Mouse (Mus musculus): Measurements from ENCODE around the gene Dkkl1. TPM values are rescaled to one million over a fixed set of nuclear protein-coding genes. Genes with fewer than 3 reads are reported as not detected.

Dkkl1 gene
- polyA plus RNA-seq, 1 experiment, result not detected

- H3K4me3 ChIP-seq (ENCODE audit: insufficient read depth, low read length), result no peak overlapping the region
- H3K27ac ChIP-seq (ENCODE audit: insufficient read depth, low read length), result no peak overlapping the region
- peaks cover 2% of the 10 kb centered on the region; the same call in 1 of the 2 replicates for H3K4me1 ChIP-seq (ENCODE audit: control insufficient read depth, insufficient read depth, low read length)
- TF ChIP-seq POLR2A (IDR thresholded peaks at IDR 0.05; ENCODE audit: low read depth, low read length) (no peak), CTCF (IDR thresholded peaks at IDR 0.05; ENCODE audit: borderline replicate concordance, insufficient read depth, low read length) (no peak)
Measured at GRCm38 (mm10) chr7:45213708-45214107, 1.8 kb upstream of the Dkkl1 start.

- Histone ChIP-seq H3K4me3 (ENCODE audit: insufficient read depth, low read length) (no peak overlapping the region), H3K4me1 (ENCODE audit: control insufficient read depth, insufficient read depth, low read length) (peaks cover 2% of the 10 kb centered on the region; the same call in 1 of the 2 replicates), H3K27ac (ENCODE audit: insufficient read depth, low read length) (no peak overlapping the region)
- TF ChIP-seq POLR2A (IDR thresholded peaks at IDR 0.05; ENCODE audit: low read depth, low read length), result no peak
- TF ChIP-seq CTCF (IDR thresholded peaks at IDR 0.05; ENCODE audit: borderline replicate concordance, insufficient read depth, low read length), result no peak
Measured at GRCm38 (mm10) chr7:45212356-45212755, 409 bp upstream of the Dkkl1 start.

DNA sequence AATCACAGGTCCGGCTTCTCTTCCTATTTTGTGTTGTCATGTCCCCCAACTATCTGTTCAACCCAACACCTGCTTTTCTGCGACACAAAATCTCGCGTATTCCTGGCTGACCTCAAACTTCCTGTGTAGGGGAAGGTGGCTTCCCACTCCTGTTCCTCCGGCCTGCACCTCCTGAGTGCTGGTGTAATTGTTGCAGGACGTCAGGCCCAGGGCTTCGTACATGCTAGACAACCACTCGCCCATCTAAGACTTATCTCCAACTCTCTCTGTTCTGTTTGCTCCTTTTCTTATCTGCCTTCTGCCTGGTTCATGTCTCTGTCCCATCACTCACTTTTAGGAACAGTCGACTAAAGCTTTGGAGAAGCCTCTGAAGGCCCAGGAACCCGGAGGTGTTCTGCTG lies 877 bp downstream of the Dkkl1 start:
- TF ChIP-seq POLR2A (IDR thresholded peaks at IDR 0.05; ENCODE audit: low read depth, low read length), result no peak
- TF ChIP-seq CTCF (IDR thresholded peaks at IDR 0.05; ENCODE audit: borderline replicate concordance, insufficient read depth, low read length), result no peak
- H3K4me1 ChIP-seq (ENCODE audit: control insufficient read depth, insufficient read depth, low read length), result peaks cover 2% of the 10 kb centered on the region; the same call in 1 of the 2 replicates
- no peak overlapping the region for H3K4me3 ChIP-seq (ENCODE audit: insufficient read depth, low read length)
- no peak overlapping the region for H3K27ac ChIP-seq (ENCODE audit: insufficient read depth, low read length)

DNA sequence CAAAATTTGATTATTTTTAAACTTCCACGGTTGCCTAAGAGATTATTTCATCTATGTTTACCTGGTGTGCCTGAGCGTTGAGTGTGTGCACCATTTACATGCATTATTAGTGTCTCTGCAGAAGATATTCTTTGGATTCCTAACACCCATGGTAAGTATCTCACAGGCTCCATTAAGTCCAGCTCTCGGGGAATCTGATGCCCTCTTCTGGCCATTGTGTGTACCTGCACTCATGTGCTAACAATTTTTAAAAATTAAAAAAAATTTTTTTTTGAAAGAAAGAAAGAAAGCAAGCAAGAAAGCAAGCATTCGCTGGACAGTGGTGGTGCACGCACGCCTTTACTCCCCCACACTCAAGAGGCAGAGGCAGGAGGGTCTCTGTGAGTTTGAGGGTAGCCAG lies 3.7 kb downstream of the Dkkl1 start:
- Histone ChIP-seq H3K27ac (ENCODE audit: insufficient read depth, low read length) (no peak overlapping the region), H3K4me1 (ENCODE audit: control insufficient read depth, insufficient read depth, low read length) (no peaks in the 10 kb centered on the region), H3K4me3 (ENCODE audit: insufficient read depth, low read length) (no peak overlapping the region)
- TF ChIP-seq POLR2A (IDR thresholded peaks at IDR 0.05; ENCODE audit: low read depth, low read length) (no peak), CTCF (IDR thresholded peaks at IDR 0.05; ENCODE audit: borderline replicate concordance, insufficient read depth, low read length) (no peak)

DNA sequence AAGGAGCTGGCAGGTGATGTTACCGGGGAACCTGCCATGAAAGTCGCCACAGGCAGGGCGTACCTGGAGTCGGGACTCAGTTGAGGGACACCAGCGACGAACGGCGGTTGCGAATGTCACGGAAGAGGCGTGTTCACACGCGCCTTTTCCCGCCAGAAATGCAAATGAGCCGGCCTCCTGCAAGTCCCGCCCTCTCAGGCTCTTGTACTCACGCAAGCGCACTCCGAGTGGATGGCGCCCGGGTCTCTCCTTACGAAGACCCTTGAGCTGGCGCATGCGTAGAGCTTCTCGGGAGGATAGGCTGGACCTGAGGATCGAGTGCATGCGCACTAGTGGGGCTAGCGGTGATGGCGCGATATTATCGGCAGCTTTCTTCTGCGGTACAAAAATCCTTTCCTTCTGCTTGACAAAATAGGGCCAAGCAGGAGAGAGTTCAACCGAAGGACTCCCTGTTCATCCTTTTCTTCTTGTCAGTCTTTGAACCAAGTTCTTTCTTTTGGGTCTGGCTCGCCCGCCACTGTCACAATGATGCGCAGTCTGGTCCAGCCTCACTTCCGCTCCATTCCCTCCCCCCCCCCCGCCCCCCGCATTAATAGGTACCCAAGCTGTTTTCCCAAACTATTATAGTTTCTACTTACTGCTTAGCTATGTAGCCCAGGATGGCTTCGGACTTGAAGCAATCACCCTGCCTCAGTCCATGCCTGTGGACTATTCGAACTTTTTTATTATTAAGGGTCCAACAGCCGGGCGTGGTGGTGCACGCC lies 7.4 kb downstream of the Dkkl1 start, which contains the start of gene Ccdc155:
Ccdc155 (minus strand) TSS at position 513 of the 764 bp plus-strand sequence.
- TF ChIP-seq POLR2A (IDR thresholded peaks at IDR 0.05; ENCODE audit: low read depth, low read length) (peak; percentile 86), CTCF (IDR thresholded peaks at IDR 0.05; ENCODE audit: borderline replicate concordance, insufficient read depth, low read length) (no peak)
- peak within 1 kb of the TSS; percentile 48 for H3K4me3 ChIP-seq (ENCODE audit: insufficient read depth, low read length)
- H3K4me1 ChIP-seq (ENCODE audit: control insufficient read depth, insufficient read depth, low read length), result no peaks in the 10 kb centered on the region
- no peak within 1 kb of the TSS for H3K27ac ChIP-seq (ENCODE audit: insufficient read depth, low read length)

DNA sequence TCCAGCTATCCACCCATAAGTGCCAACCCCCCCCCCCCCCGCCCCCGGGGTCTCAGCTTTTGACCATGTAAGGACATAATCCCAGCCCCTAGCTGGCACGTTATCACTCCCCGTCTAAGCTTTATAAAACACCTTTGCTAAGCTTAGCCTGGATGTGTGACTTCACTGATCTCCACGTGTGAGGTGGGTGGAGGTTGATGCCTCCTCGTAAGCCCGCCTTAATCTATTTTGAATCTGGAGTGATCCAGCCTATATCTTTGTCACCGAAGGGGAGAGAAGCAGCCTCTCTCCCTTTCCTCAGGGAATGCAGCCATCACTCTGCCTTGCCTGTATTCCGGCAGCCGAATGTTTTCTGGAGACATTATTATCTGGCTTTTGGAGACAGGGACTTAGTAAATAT lies 9.3 kb downstream of the Dkkl1 start:
- H3K4me3 ChIP-seq (ENCODE audit: insufficient read depth, low read length), result no peak overlapping the region
- no peaks in the 10 kb centered on the region for H3K4me1 ChIP-seq (ENCODE audit: control insufficient read depth, insufficient read depth, low read length)
- H3K27ac ChIP-seq (ENCODE audit: insufficient read depth, low read length), result no peak overlapping the region
- TF ChIP-seq POLR2A (IDR thresholded peaks at IDR 0.05; ENCODE audit: low read depth, low read length) (no peak), CTCF (IDR thresholded peaks at IDR 0.05; ENCODE audit: borderline replicate concordance, insufficient read depth, low read length) (no peak)

GRCm38 (mm10) chr7:45198961-45199360 lies 13.0 kb downstream of the Dkkl1 start:
- Histone ChIP-seq H3K27ac (ENCODE audit: insufficient read depth, low read length) (no peak overlapping the region), H3K4me1 (ENCODE audit: control insufficient read depth, insufficient read depth, low read length) (peaks cover 3% of the 10 kb centered on the region; the same call in 1 of the 2 replicates), H3K4me3 (ENCODE audit: insufficient read depth, low read length) (no peak overlapping the region)
- TF ChIP-seq CTCF (IDR thresholded peaks at IDR 0.05; ENCODE audit: borderline replicate concordance, insufficient read depth, low read length) (no peak), POLR2A (IDR thresholded peaks at IDR 0.05; ENCODE audit: low read depth, low read length) (no peak)

GRCm38 (mm10) chr7:45198435-45198834 lies 13.5 kb downstream of the Dkkl1 start:
- TF ChIP-seq CTCF (IDR thresholded peaks at IDR 0.05; ENCODE audit: borderline replicate concordance, insufficient read depth, low read length) (peak; percentile 98), POLR2A (IDR thresholded peaks at IDR 0.05; ENCODE audit: low read depth, low read length) (no peak)
- peaks cover 3% of the 10 kb centered on the region; the same call in 1 of the 2 replicates for H3K4me1 ChIP-seq (ENCODE audit: control insufficient read depth, insufficient read depth, low read length)

DNA sequence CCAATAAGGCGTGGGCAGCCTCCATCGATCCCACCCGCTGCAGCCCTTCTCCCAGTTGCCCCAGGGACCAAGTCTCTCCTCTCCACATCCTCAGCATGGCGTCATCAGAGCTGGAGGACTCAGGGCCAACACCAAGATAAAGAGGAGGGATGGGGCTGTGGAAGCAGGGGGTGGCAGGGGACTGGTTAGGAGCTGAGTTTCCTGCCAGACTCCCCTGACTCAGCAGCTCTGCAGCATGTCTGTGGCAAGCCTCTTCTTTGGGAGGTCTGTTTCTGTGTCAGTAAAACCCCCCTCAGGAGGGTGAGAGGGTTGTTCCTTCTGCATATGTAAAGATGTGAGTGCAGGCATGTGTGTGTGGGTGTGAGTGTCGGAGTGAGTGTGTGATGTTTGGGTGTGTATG lies 15.0 kb downstream of the Dkkl1 start:
- Histone ChIP-seq H3K4me3 (ENCODE audit: insufficient read depth, low read length) (no peak overlapping the region), H3K4me1 (ENCODE audit: control insufficient read depth, insufficient read depth, low read length) (peaks cover 5% of the 10 kb centered on the region; the same call in 1 of the 2 replicates), H3K27ac (ENCODE audit: insufficient read depth, low read length) (no peak overlapping the region)
- TF ChIP-seq POLR2A (IDR thresholded peaks at IDR 0.05; ENCODE audit: low read depth, low read length), result no peak
- TF ChIP-seq CTCF (IDR thresholded peaks at IDR 0.05; ENCODE audit: borderline replicate concordance, insufficient read depth, low read length), result no peak

More at GRCm38 (mm10) chr7:45198435-45198834, 13.5 kb downstream of the Dkkl1 start:
- Histone ChIP-seq H3K27ac (ENCODE audit: insufficient read depth, low read length) (no peak overlapping the region), H3K4me3 (ENCODE audit: insufficient read depth, low read length) (no peak overlapping the region)

GRCm38 (mm10) chr7:45196176-45196535 lies 15.8 kb downstream of the Dkkl1 start:
- Histone ChIP-seq H3K27ac (ENCODE audit: insufficient read depth, low read length) (no peak overlapping the region), H3K4me3 (ENCODE audit: insufficient read depth, low read length) (no peak overlapping the region), H3K4me1 (ENCODE audit: control insufficient read depth, insufficient read depth, low read length) (peaks cover 6% of the 10 kb centered on the region; the same call in 1 of the 2 replicates)
- TF ChIP-seq CTCF (IDR thresholded peaks at IDR 0.05; ENCODE audit: borderline replicate concordance, insufficient read depth, low read length) (no peak), POLR2A (IDR thresholded peaks at IDR 0.05; ENCODE audit: low read depth, low read length) (no peak)

Measured in embryonic fibroblast, embryonic 13.5 days (primary cell).